ENCODE assay signal across 15 mouse cellular contexts in genomic region chr11:11940833-11941681, GRCm38 (mm10). TPM values are rescaled to one million over a fixed set of nuclear protein-coding genes. Genes with fewer than 3 reads are reported as not detected.
A peak's percentile ranks its signal among the peaks of the same experiment; 100 is the strongest.
DNase-seq lines count a peak whose midpoint lies in the region; ATAC-seq and TF ChIP-seq lines count a peak whose summit lies in the region.
"Had no signal": no experiment of that assay in that cellular context is flagged by ENCODE, and none has a peak within 500 bp of the region (broad histone marks: within the 10 kb centered on the region; RNA-seq: fewer than 3 reads in every experiment).

No protein-coding gene starts in this region.

- TF ChIP-seq POLR2A in brain, embryonic 14.5 days (IDR thresholded peaks at IDR 0.05; ENCODE audit: borderline replicate concordance, extremely low read depth, insufficient read depth, insufficient read length, poor library complexity, severe bottlenecking), result no peak

- DNase-seq in lung, embryonic 14.5 days, result no peak
- no peak for DNase-seq in lung, adult 18-20 months
- DNase-seq in brain, embryonic 14.5 days (ENCODE audit: low read depth), result peak; percentile 46
- DNase-seq in retina, embryonic 14.5 days (ENCODE audit: low spot score), result peak; percentile 82
- DNase-seq in cerebellum, adult 9-10 months, result no peak
- DNase-seq in cerebellum, postnatal 25 days, result no peak
- DNase-seq: adrenal gland, postnatal 25 days; cerebellum, adult 2 months; gastrocnemius, postnatal 36 days had no signal

- H3K36me3 ChIP-seq in forebrain, embryonic 12.5 days (replicated peaks), result peaks cover 44% of the 10 kb centered on the region
- no peaks in the 10 kb centered on the region; the same call in 1 of the 2 replicates for H3K36me3 ChIP-seq in forebrain, embryonic 15.5 days
- H3K36me3 ChIP-seq in lung, embryonic 14.5 days (ENCODE audit: insufficient read depth), result peaks cover 94% of the 10 kb centered on the region

- no peak overlapping the region for H3K9ac ChIP-seq in forebrain, embryonic 12.5 days
- no peak overlapping the region for H3K9ac ChIP-seq in forebrain, embryonic 15.5 days (replicated peaks)
- no peak overlapping the region for H3K9ac ChIP-seq in lung, embryonic 14.5 days
- H3K9ac ChIP-seq: liver, embryonic 15.5 days; midbrain, embryonic 13.5 days; neural tube, embryonic 15.5 days had no signal

- H3K4me1 ChIP-seq in forebrain, embryonic 12.5 days, result peaks cover 20% of the 10 kb centered on the region
- no peaks in the 10 kb centered on the region for H3K4me1 ChIP-seq in forebrain, embryonic 15.5 days
- H3K4me1 ChIP-seq in lung, embryonic 14.5 days (ENCODE audit: insufficient read depth), result no peaks in the 10 kb centered on the region
- H3K4me1 ChIP-seq: midbrain, embryonic 13.5 days; neural tube, embryonic 15.5 days had no signal

- TF ChIP-seq CTCF in lung, embryonic 14.5 days (IDR thresholded peaks at IDR 0.05; ENCODE audit: low read depth), result no peak
- no peak for TF ChIP-seq CTCF in brain, embryonic 14.5 days (IDR thresholded peaks at IDR 0.05; ENCODE audit: borderline replicate concordance, extremely low read depth, insufficient read depth, insufficient read length)

- no peak overlapping the region for H3K4me3 ChIP-seq in forebrain, embryonic 12.5 days (replicated peaks)
- H3K4me3 ChIP-seq in forebrain, embryonic 15.5 days, result no peak overlapping the region
- no peak overlapping the region for H3K4me3 ChIP-seq in lung, embryonic 14.5 days (ENCODE audit: low read depth, low read length)
- H3K4me3 ChIP-seq: liver, embryonic 15.5 days; midbrain, embryonic 13.5 days; neural tube, embryonic 15.5 days had no signal

- H3K27ac ChIP-seq in forebrain, embryonic 12.5 days, result no peak overlapping the region
- no peak overlapping the region for H3K27ac ChIP-seq in forebrain, embryonic 15.5 days (replicated peaks)
- 0 out of 2 replicates have a peak overlapping the region, but pooled peaks have one; percentile 31 for H3K27ac ChIP-seq in lung, embryonic 14.5 days (ENCODE audit: low read depth)
- H3K27ac ChIP-seq: liver, embryonic 15.5 days; midbrain, embryonic 13.5 days; neural tube, embryonic 15.5 days had no signal

- 20% methylated on average over 5 of the region's 5 CpGs for WGBS in forebrain, embryonic 12.5 days
- 9% methylated on average over 5 of the region's 5 CpGs for WGBS in forebrain, embryonic 15.5 days
- WGBS in lung, embryonic 14.5 days, result 80% methylated on average over 5 of the region's 5 CpGs

- peak; percentile 68 for ATAC-seq in forebrain, embryonic 12.5 days (ENCODE audit: low FRiP score)
- no peak for ATAC-seq in forebrain, embryonic 15.5 days (replicated peaks)
- ATAC-seq in lung, embryonic 14.5 days (ENCODE audit: insufficient read depth), result no peak
- ATAC-seq: intestine, embryonic 16.5 days; midbrain, embryonic 13.5 days had no signal

- H3K27me3 ChIP-seq in forebrain, embryonic 12.5 days, result peaks cover 22% of the 10 kb centered on the region
- no peaks in the 10 kb centered on the region for H3K27me3 ChIP-seq in forebrain, embryonic 15.5 days
- H3K27me3 ChIP-seq in lung, embryonic 14.5 days (ENCODE audit: insufficient read depth, low read length), result no peaks in the 10 kb centered on the region
- H3K27me3 ChIP-seq: liver, embryonic 15.5 days; midbrain, embryonic 13.5 days; neural tube, embryonic 15.5 days had no signal

- no peaks in the 10 kb centered on the region for H3K9me3 ChIP-seq in forebrain, embryonic 12.5 days
- no peaks in the 10 kb centered on the region for H3K9me3 ChIP-seq in forebrain, embryonic 15.5 days
- no peaks in the 10 kb centered on the region for H3K9me3 ChIP-seq in lung, embryonic 14.5 days (ENCODE audit: low read depth, low read length)
- H3K9me3 ChIP-seq: liver, embryonic 15.5 days; midbrain, embryonic 13.5 days; neural tube, embryonic 15.5 days had no signal

- H3K4me2 ChIP-seq in forebrain, embryonic 12.5 days, result no peak overlapping the region
- no peak overlapping the region for H3K4me2 ChIP-seq in forebrain, embryonic 15.5 days (replicated peaks)
- H3K4me2 ChIP-seq in lung, embryonic 14.5 days, result no peak overlapping the region
- H3K4me2 ChIP-seq: liver, embryonic 15.5 days; midbrain, embryonic 13.5 days; neural tube, embryonic 15.5 days had no signal

RNA-seq across cellular contexts. Expression of gene Ddc, which starts 43.1 kb away (rescaled TPM):
- 7.3 and 7.7 TPM in 2 replicates for polyA plus RNA-seq in forebrain, embryonic 12.5 days (2016; fragmentation: Nextera tagmentation; extraction: Ambion mirVana)
- 3.2 and 6.9 TPM in 2 replicates for polyA plus RNA-seq in forebrain, embryonic 15.5 days (2015; fragmentation: Nextera tagmentation; extraction: Ambion mirVana)
- polyA plus RNA-seq in lung, embryonic 14.5 days (2014; fragmentation: Nextera tagmentation; extraction: Ambion mirVana), result 13.1 and 13.4 TPM in 2 replicates
- 11.2 and 13.8 TPM in 2 replicates for polyA plus RNA-seq in brain, embryonic 14.5 days (2012; rRNA removed)

Comparison
In these comparisons a context has a peak if more than half of its experiments do, and no peak if none do; other contexts are left out.
1. DNase-seq: peak in brain, embryonic 14.5 days (single experiment) and retina, embryonic 14.5 days (single experiment); none in lung, embryonic 14.5 days (single experiment), lung, adult 18-20 months (0 of 2), cerebellum, adult 9-10 months (single experiment) and cerebellum, postnatal 25 days (0 of 2).